Mouse (Mus musculus): Measurements from ENCODE around the gene Vmn1r232.

The Vmn1r232 gene

GRCm38 (mm10) chr17:20919614-20920013, at the start of gene Vmn1r232:
Vmn1r232 (minus strand) TSS chr17:20919714.
- in situ Hi-C loops (cut with MboI, MseI), result loop anchor here in 1 of 2 experiments (10.0 kb wide), 1 partner anchor 1335 kb away; no protein-coding TSS in a partner anchor

GRCm38 (mm10) chr17:20966681-20967080, 47.2 kb upstream of the Vmn1r232 start:
- in situ Hi-C loops (cut with MboI, MseI), result loop anchor here in 1 of 2 experiments (5.0 to 25.0 kb wide), 2 partner anchors 46 to 496 kb away; partner anchors contain the start of gene Zfp51

- in situ Hi-C loops (cut with MboI, MseI), result loop anchor here in 1 of 2 experiments (5.0 to 25.0 kb wide), 2 partner anchors 47 to 497 kb away; partner anchors contain the start of gene Zfp51
These were observed 45.9 kb upstream of the Vmn1r232 start for GRCm38 (mm10) chr17:20965421-20965820.

- in situ Hi-C loops (cut with MboI, MseI), result loop anchor here in 1 of 2 experiments (25.0 kb wide), 1 partner anchor 502 kb away; the partner anchor contains the start of gene Zfp51
These were observed 40.9 kb upstream of the Vmn1r232 start for GRCm38 (mm10) chr17:20960386-20960785.

GRCm38 (mm10) chr17:20946636-20947035, 27.1 kb upstream of the Vmn1r232 start:
- in situ Hi-C loops (cut with MboI, MseI), result loop anchor here (5.0 to 10.0 kb wide), 3 partner anchors 61 to 708 kb away; partner anchors contain the start of genes Zfp160 (in 1 of the 2), Zfp948 (in 1 of the 2) and Zfp983 (in 1 of the 2)

- in situ Hi-C loops (cut with MboI, MseI), result loop anchor here (5.0 to 10.0 kb wide), 3 partner anchors 61 to 709 kb away; partner anchors contain the start of genes Zfp160 (in 1 of the 2), Zfp948 (in 1 of the 2) and Zfp983 (in 1 of the 2)
These were observed 26.6 kb upstream of the Vmn1r232 start for GRCm38 (mm10) chr17:20946026-20946565.

- in situ Hi-C loops (cut with MboI, MseI), result loop anchor here (5.0 to 10.0 kb wide), 3 partner anchors 62 to 710 kb away; partner anchors contain the start of genes Zfp160 (in 1 of the 2), Zfp948 (in 1 of the 2) and Zfp983 (in 1 of the 2)
These were observed 25.7 kb upstream of the Vmn1r232 start, which contains the start of gene Ppp2r1a for GRCm38 (mm10) chr17:20944985-20945891. Ppp2r1a (plus strand) TSS chr17:20945311.

- in situ Hi-C loops (cut with MboI, MseI), result loop anchor here (10.0 kb wide), 2 partner anchors 621 to 711 kb away; partner anchors contain the start of genes Zfp948 (in 1 of the 2) and Zfp983 (in 1 of the 2)
These were observed 24.7 kb upstream of the Vmn1r232 start for GRCm38 (mm10) chr17:20944226-20944625.

- in situ Hi-C loops (cut with MboI, MseI), result no loop called here
These were observed 14.5 kb downstream of the Vmn1r232 start, which contains the start of gene Vmn1r231 for GRCm38 (mm10) chr17:20904991-20905390. Vmn1r231 (minus strand) TSS chr17:20905091.
